Comparison of ENCODE assay signal across 20 mouse cellular contexts in genomic region chr7:137957848-137958247, GRCm38 (mm10).
DNase-seq lines count a peak whose midpoint lies in the region; ATAC-seq and TF ChIP-seq lines count a peak whose summit lies in the region.
"Had no signal": no experiment of that assay in that cellular context is flagged by ENCODE, and none has a peak within 500 bp of the region (broad histone marks: within the 10 kb centered on the region; RNA-seq: fewer than 3 reads in every experiment).

No protein-coding gene starts in this region.

- ATAC-seq in forebrain, embryonic 11.5 days (replicated peaks; ENCODE audit: low FRiP score), result no peak
- ATAC-seq: activated CD4-positive, CD25-positive, alpha-beta regulatory T cell, adult 4 months; forebrain, embryonic 14.5 days; forebrain, embryonic 16.5 days; Patski had no signal

- no peaks in the 10 kb centered on the region for H3K36me3 ChIP-seq in C2C12 (ENCODE audit: control insufficient read depth, insufficient read depth)
- no peaks in the 10 kb centered on the region for H3K36me3 ChIP-seq in myocyte (ENCODE audit: control insufficient read depth, insufficient read depth)
- no peaks in the 10 kb centered on the region for H3K36me3 ChIP-seq in forebrain, embryonic 11.5 days (ENCODE audit: control insufficient read depth, insufficient read depth, low read length)
- H3K36me3 ChIP-seq: embryonic facial prominence, embryonic 10.5 days; embryonic facial prominence, embryonic 12.5 days; forebrain, embryonic 12.5 days; G1E had no signal

- TF ChIP-seq POLR2A in myocyte (IDR thresholded peaks at IDR 0.05; ENCODE audit: insufficient read length, low read depth), result no peak

- H3K79me3 ChIP-seq in C2C12 (ENCODE audit: low read depth), result no peaks in the 10 kb centered on the region

- H3ac ChIP-seq in C2C12 (ENCODE audit: control insufficient read depth, insufficient read length, low read depth) (no peak overlapping the region), myocyte (ENCODE audit: control insufficient read depth, insufficient read length) (no peak overlapping the region)

- H3K27me3 ChIP-seq in C2C12 (ENCODE audit: control insufficient read depth, insufficient read depth, insufficient read length) (no peaks in the 10 kb centered on the region), myocyte (ENCODE audit: control insufficient read depth, insufficient read depth, insufficient read length) (no peaks in the 10 kb centered on the region)
- no peaks in the 10 kb centered on the region for H3K27me3 ChIP-seq in forebrain, embryonic 11.5 days (ENCODE audit: control insufficient read depth, insufficient read depth, low read length)
- H3K27me3 ChIP-seq: embryonic facial prominence, embryonic 12.5 days; forebrain, embryonic 12.5 days; Patski had no signal

- no peaks in the 10 kb centered on the region for H3K9me3 ChIP-seq in forebrain, embryonic 11.5 days (ENCODE audit: control insufficient read depth, low read length)
- H3K9me3 ChIP-seq: embryonic facial prominence, embryonic 10.5 days; embryonic facial prominence, embryonic 12.5 days; forebrain, embryonic 12.5 days had no signal

- H3K4me3 ChIP-seq in C2C12 (ENCODE audit: insufficient read depth, poor library complexity, severe bottlenecking) (no peak overlapping the region), myocyte (no peak overlapping the region)
- H3K4me3 ChIP-seq in forebrain, embryonic 11.5 days (ENCODE audit: low read depth, low read length), result no peak overlapping the region
- H3K4me3 ChIP-seq: embryonic facial prominence, embryonic 10.5 days; embryonic facial prominence, embryonic 12.5 days; forebrain, embryonic 12.5 days had no signal

- no peak overlapping the region for H3K9ac ChIP-seq in forebrain, embryonic 11.5 days (ENCODE audit: low read length)
- H3K9ac ChIP-seq: embryonic facial prominence, embryonic 12.5 days; forebrain, embryonic 12.5 days had no signal

- H3K79me2 ChIP-seq in C2C12 (ENCODE audit: control insufficient read depth, insufficient read depth) (no peaks in the 10 kb centered on the region), myocyte (ENCODE audit: control insufficient read depth, insufficient read depth) (no peaks in the 10 kb centered on the region)

- WGBS in forebrain, embryonic 11.5 days, result 71% methylated on average over 5 of the region's 5 CpGs

- H3K27ac ChIP-seq in forebrain, embryonic 11.5 days (ENCODE audit: low read depth, low read length), result no peak overlapping the region
- H3K27ac ChIP-seq: embryonic facial prominence, embryonic 10.5 days; embryonic facial prominence, embryonic 12.5 days; forebrain, embryonic 12.5 days had no signal

- no peaks in the 10 kb centered on the region for H3K4me1 ChIP-seq in forebrain, embryonic 11.5 days (replicated peaks; ENCODE audit: control insufficient read depth, insufficient read depth, low read length)
- H3K4me1 ChIP-seq: embryonic facial prominence, embryonic 10.5 days; embryonic facial prominence, embryonic 12.5 days; forebrain, embryonic 12.5 days had no signal

- H3K4me2 ChIP-seq in myocyte (ENCODE audit: low read depth), result peak overlapping the region; percentile 34
- no peak overlapping the region for H3K4me2 ChIP-seq in forebrain, embryonic 11.5 days (ENCODE audit: low read depth, low read length, severe bottlenecking)
- H3K4me2 ChIP-seq: embryonic facial prominence, embryonic 12.5 days; forebrain, embryonic 12.5 days had no signal

- peak; percentile 6 for DNase-seq in adrenal gland, postnatal 25 days
- DNase-seq in adrenal gland, postnatal 4 days (ENCODE audit: low spot score in 2 of 2), result no peak
- peak; percentile 4 for DNase-seq in left cerebral cortex, postnatal 4 days
- DNase-seq in left cerebral cortex, adult 9 months (ENCODE audit: low spot score in 2 of 2), result no peak
- no peak for DNase-seq in forebrain, embryonic 11.5 days (ENCODE audit: low spot score)
- no peak for DNase-seq in lung, postnatal 14 days
- DNase-seq: B cell, adult 2 months; cerebellum, adult 11-12 months; cerebellum, adult 2 months; cerebellum, adult 9-10 months had no signal

- intact Hi-C loops in left cerebral cortex, postnatal 4 days (cut with DNase I), result no loop called here

- no peak for TF ChIP-seq CTCF in C2C12 (IDR thresholded peaks at IDR 0.05; ENCODE audit: control insufficient read depth, insufficient read depth, insufficient read length)

TF ChIP-seq in C2C12, 6 proteins besides CTCF, POLR2A, EP300 and RAD21:
- TF ChIP-seq USF1 (IDR thresholded peaks at IDR 0.05; ENCODE audit: low read depth) (peak; percentile 83), FOSL1 (IDR thresholded peaks at IDR 0.05; ENCODE audit: insufficient read depth, low read length, poor library complexity, severe bottlenecking) (no peak)

TF ChIP-seq in myocyte, 11 proteins besides CTCF, POLR2A, EP300 and RAD21:
- TF ChIP-seq USF1 (IDR thresholded peaks at IDR 0.05; ENCODE audit: low read depth) (peak; percentile 51), TCF12 (IDR thresholded peaks at IDR 0.05; ENCODE audit: insufficient read depth, poor library complexity, severe bottlenecking) (no peak)

Comparison
In these comparisons a context has a peak if more than half of its experiments do, and no peak if none do; other contexts are left out.
1. DNase-seq: peak in adrenal gland, postnatal 25 days (single experiment) and left cerebral cortex, postnatal 4 days (single experiment); none in adrenal gland, postnatal 4 days (0 of 2), left cerebral cortex, adult 9 months (0 of 2), forebrain, embryonic 11.5 days (single experiment) and lung, postnatal 14 days (single experiment).